28 mouse cellular contexts compared by ENCODE assay signal in the genomic region with DNA sequence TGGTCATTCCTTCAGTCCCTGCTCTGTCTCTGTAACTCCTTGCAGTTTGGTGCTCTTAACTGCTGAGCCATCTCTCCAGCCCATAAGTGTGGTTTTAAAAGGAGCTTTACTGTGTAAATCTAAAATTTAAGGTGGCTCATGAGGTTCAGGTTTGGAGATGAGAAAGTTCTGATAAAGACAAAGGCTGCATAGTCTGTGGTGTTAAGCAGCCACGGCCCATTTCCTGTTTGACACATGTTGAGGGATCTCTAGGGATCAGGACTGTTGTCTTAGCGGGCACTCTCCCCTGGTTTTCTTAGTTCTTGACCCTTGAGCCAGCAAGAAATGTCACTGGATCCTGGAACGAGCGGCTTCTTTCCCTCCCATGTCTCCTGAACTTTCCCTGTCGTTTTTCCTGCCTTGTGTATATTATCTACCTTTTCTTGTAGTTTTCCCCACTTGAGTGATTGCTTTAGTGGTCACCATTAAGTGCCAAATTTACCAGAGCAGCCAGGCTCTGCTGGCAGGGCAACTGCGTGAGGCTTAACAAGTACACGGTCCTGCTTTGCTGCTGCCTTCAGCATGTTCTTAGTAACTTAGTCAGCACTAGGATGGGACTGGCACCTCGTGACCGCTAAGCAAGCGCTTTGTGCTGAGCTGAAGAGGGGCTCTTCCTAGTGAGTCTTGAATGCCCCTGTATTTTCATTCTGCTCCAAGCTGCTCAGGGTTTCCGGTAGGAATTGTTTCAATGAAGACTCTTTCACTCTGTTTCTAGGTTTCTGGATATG. TPM values are rescaled to one million over a fixed set of nuclear protein-coding genes. Genes with fewer than 3 reads are reported as not detected.
DNase-seq lines count a peak whose midpoint lies in the region; ATAC-seq and TF ChIP-seq lines count a peak whose summit lies in the region.
"Had no signal": no experiment of that assay in that cellular context is flagged by ENCODE, and none has a peak within 500 bp of the region (broad histone marks: within the 10 kb centered on the region; RNA-seq: fewer than 3 reads in every experiment).

No protein-coding gene starts in this region.

- H3K4me3 ChIP-seq in kidney, embryonic 14.5 days (ENCODE audit: low read length), result no peak overlapping the region
- no peak overlapping the region for H3K4me3 ChIP-seq in kidney, embryonic 15.5 days (replicated peaks)
- no peak overlapping the region for H3K4me3 ChIP-seq in macrophage (ENCODE audit: inconsistent target)
- H3K4me3 ChIP-seq in forebrain, postnatal 0 days (ENCODE audit: low read depth, low read length), result no peak overlapping the region
- H3K4me3 ChIP-seq: forebrain, embryonic 13.5 days; heart, embryonic 13.5 days; hindbrain, embryonic 12.5 days; neural tube, embryonic 15.5 days had no signal

- peak; percentile 32 for DNase-seq in gastrocnemius, postnatal 14 days
- no peak for DNase-seq in gastrocnemius, adult 18-20 months (ENCODE audit: low spot score)
- peak; percentile 62 for DNase-seq in 416B (ENCODE audit: low read depth)
- no peak for DNase-seq in forebrain, postnatal 0 days
- DNase-seq in testis, postnatal 14 days (ENCODE audit: low spot score), result no peak
- DNase-seq: adrenal gland, postnatal 10 days; B cell, adult 2 months; cerebellum, adult 2 months; cerebellum, postnatal 25 days; heart, postnatal 14 days; kidney, adult 11 months; lung, embryonic 14.5 days; lung, postnatal 36 days; thymus, adult 2 months; thymus, postnatal 4 days had no signal

- intact Hi-C loops in gastrocnemius, postnatal 14 days (cut with DNase I; ENCODE audit: low total_unique reads), result no loop called here

- H3K27ac ChIP-seq in kidney, embryonic 14.5 days (ENCODE audit: low read depth, low read length), result no peak overlapping the region
- H3K27ac ChIP-seq in kidney, embryonic 15.5 days, result no peak overlapping the region
- 0 out of 2 replicates have a peak overlapping the region, but pooled peaks have one; percentile 4 for H3K27ac ChIP-seq in macrophage
- no peak overlapping the region for H3K27ac ChIP-seq in forebrain, postnatal 0 days (ENCODE audit: low read depth, low read length)
- H3K27ac ChIP-seq: forebrain, embryonic 13.5 days; heart, embryonic 13.5 days; hindbrain, embryonic 12.5 days; neural tube, embryonic 15.5 days had no signal

- H3K9ac ChIP-seq in kidney, embryonic 14.5 days (ENCODE audit: low read depth, low read length), result 0 out of 2 replicates have a peak overlapping the region, but pooled peaks have one; percentile 18
- H3K9ac ChIP-seq in kidney, embryonic 15.5 days, result no peak overlapping the region
- no peak overlapping the region for H3K9ac ChIP-seq in forebrain, postnatal 0 days
- H3K9ac ChIP-seq: forebrain, embryonic 13.5 days; heart, embryonic 13.5 days; hindbrain, embryonic 12.5 days; lung, embryonic 14.5 days; neural tube, embryonic 15.5 days had no signal

- H3K9me3 ChIP-seq in kidney, embryonic 14.5 days (ENCODE audit: control insufficient read depth, low read length), result 0 out of 2 replicates have a peak, but pooled peaks cover 4% of the 10 kb centered on the region
- H3K9me3 ChIP-seq in kidney, embryonic 15.5 days (replicated peaks), result no peaks in the 10 kb centered on the region
- no peaks in the 10 kb centered on the region for H3K9me3 ChIP-seq in forebrain, postnatal 0 days (ENCODE audit: low read length)
- H3K9me3 ChIP-seq: forebrain, embryonic 13.5 days; hindbrain, embryonic 12.5 days; neural tube, embryonic 15.5 days had no signal

- 37% methylated on average over 11 of the region's 11 CpGs for WGBS in kidney, embryonic 14.5 days
- 34% methylated on average over 11 of the region's 11 CpGs for WGBS in kidney, embryonic 15.5 days
- 69% methylated on average over 11 of the region's 11 CpGs for WGBS in macrophage (ENCODE audit: missing documents)
- WGBS in forebrain, postnatal 0 days, result 73% methylated on average over 11 of the region's 11 CpGs

- no peaks in the 10 kb centered on the region for H3K36me3 ChIP-seq in kidney, embryonic 14.5 days (ENCODE audit: control insufficient read depth, insufficient read depth, low read length)
- no peaks in the 10 kb centered on the region for H3K36me3 ChIP-seq in kidney, embryonic 15.5 days
- no peaks in the 10 kb centered on the region for H3K36me3 ChIP-seq in macrophage (ENCODE audit: inconsistent target)
- H3K36me3 ChIP-seq in forebrain, postnatal 0 days (ENCODE audit: insufficient read depth), result no peaks in the 10 kb centered on the region
- H3K36me3 ChIP-seq: heart, embryonic 13.5 days; hindbrain, embryonic 12.5 days; neural tube, embryonic 15.5 days had no signal

- H3K4me1 ChIP-seq in kidney, embryonic 14.5 days (ENCODE audit: control insufficient read depth, insufficient read depth, low read length), result no peaks in the 10 kb centered on the region
- peaks cover 6% of the 10 kb centered on the region; the same call in 1 of the 2 replicates for H3K4me1 ChIP-seq in kidney, embryonic 15.5 days
- H3K4me1 ChIP-seq in forebrain, postnatal 0 days (ENCODE audit: insufficient read depth), result no peaks in the 10 kb centered on the region
- H3K4me1 ChIP-seq: forebrain, embryonic 13.5 days; hindbrain, embryonic 12.5 days; neural tube, embryonic 15.5 days had no signal

- H3K79me2 ChIP-seq in macrophage (ENCODE audit: inconsistent target), result no peaks in the 10 kb centered on the region

- no peaks in the 10 kb centered on the region for H3K27me3 ChIP-seq in kidney, embryonic 14.5 days (ENCODE audit: control insufficient read depth, insufficient read depth, low read length)
- H3K27me3 ChIP-seq in kidney, embryonic 15.5 days, result no peaks in the 10 kb centered on the region
- no peaks in the 10 kb centered on the region for H3K27me3 ChIP-seq in forebrain, postnatal 0 days (ENCODE audit: insufficient read depth, low read length)
- H3K27me3 ChIP-seq: forebrain, embryonic 13.5 days; heart, embryonic 13.5 days; hindbrain, embryonic 12.5 days; neural tube, embryonic 15.5 days had no signal

- no peak overlapping the region for H3K4me2 ChIP-seq in kidney, embryonic 14.5 days (replicated peaks; ENCODE audit: low read depth, low read length)
- H3K4me2 ChIP-seq in kidney, embryonic 15.5 days, result no peak overlapping the region
- H3K4me2 ChIP-seq in forebrain, postnatal 0 days (ENCODE audit: low read depth), result no peak overlapping the region
- H3K4me2 ChIP-seq: forebrain, embryonic 13.5 days; heart, embryonic 13.5 days; hindbrain, embryonic 12.5 days; liver, embryonic 11.5 days; lung, embryonic 14.5 days; neural tube, embryonic 15.5 days had no signal

- no peak for ATAC-seq in kidney, embryonic 14.5 days (ENCODE audit: low FRiP score, low TSS enrichment)
- no peak for ATAC-seq in kidney, embryonic 15.5 days (replicated peaks; ENCODE audit: low FRiP score)
- no peak for ATAC-seq in forebrain, postnatal 0 days
- ATAC-seq: activated CD4-positive, CD25-positive, alpha-beta regulatory T cell, adult 4 months; forebrain, embryonic 13.5 days; midbrain, embryonic 16.5 days had no signal

- TF ChIP-seq CTCF in forebrain, postnatal 0 days (IDR thresholded peaks at IDR 0.05; ENCODE audit: low read depth), result no peak

RNA-seq across cellular contexts. Expression of a gene that starts 10.1 kb away (rescaled TPM):
- total RNA-seq in gastrocnemius, postnatal 14 days (2021), result 1 to 10 TPM; 4.9 to 5.4 TPM
- total RNA-seq in gastrocnemius, adult 18-20 months (2021), result 1 to 10 TPM; 3.6 to 3.7 TPM
- 4.7 and 7.9 TPM in 2 replicates for polyA plus RNA-seq in kidney, embryonic 14.5 days (2014; fragmentation: Nextera tagmentation; extraction: Ambion mirVana)
- polyA plus RNA-seq in kidney, embryonic 15.5 days (2015; fragmentation: Nextera tagmentation; extraction: Ambion mirVana), result 7.9 and 8.1 TPM in 2 replicates
- total RNA-seq in macrophage (2018; cell fraction: chromatin; rRNA removed), result 1 to 10 TPM in 25 of 26 experiments, under 1 TPM in 1; 0.55 to 7.5 (median 2.6) TPM
- total RNA-seq in macrophage (2018; cell fraction: cytosol; rRNA removed), result 1 to 10 TPM in 24 of 26 experiments, under 1 TPM in 2; 0.56 to 2.7 (median 1.4) TPM
- 1 to 10 TPM in 22 of 26 experiments, under 1 TPM in 4; 0.54 to 6.5 (median 1.7) TPM for total RNA-seq in macrophage (2018; cell fraction: nucleus; rRNA removed)
- polyA plus RNA-seq in macrophage (2018), result 2.0 to 3.2 TPM (median 2.1 TPM) in 3 replicates
- 6.1 and 6.3 TPM in 2 replicates for total RNA-seq in forebrain, postnatal 0 days (2014; rRNA removed)
- polyA plus RNA-seq in forebrain, postnatal 0 days (2015; fragmentation: Nextera tagmentation; extraction: Ambion mirVana), result 4.2 and 6.7 TPM in 2 replicates

RNA-seq across cellular contexts. Expression of a gene that starts 59.7 kb away (rescaled TPM):
- total RNA-seq in gastrocnemius, postnatal 14 days (2021), result 100 to 1,000 TPM in 1 of 2 experiments, 10 to 100 TPM in 1; 63.1 to 122 TPM
- total RNA-seq in gastrocnemius, adult 18-20 months (2021), result 10 to 100 TPM; 20.6 to 30.0 TPM
- 0.40 and 0.64 TPM in 2 replicates for polyA plus RNA-seq in kidney, embryonic 14.5 days (2014; fragmentation: Nextera tagmentation; extraction: Ambion mirVana)
- polyA plus RNA-seq in kidney, embryonic 15.5 days (2015; fragmentation: Nextera tagmentation; extraction: Ambion mirVana), result 0.66 and 1.1 TPM in 2 replicates
- not detected for total RNA-seq in macrophage (2018; cell fraction: chromatin; rRNA removed)
- not detected for total RNA-seq in macrophage (2018; cell fraction: cytosol; rRNA removed)
- total RNA-seq in macrophage (2018; cell fraction: nucleus; rRNA removed), result not detected
- polyA plus RNA-seq in macrophage (2018), result not detected in 3 replicates
- 0.14 and 0.46 TPM in 2 replicates for total RNA-seq in forebrain, postnatal 0 days (2014; rRNA removed)
- polyA plus RNA-seq in forebrain, postnatal 0 days (2015; fragmentation: Nextera tagmentation; extraction: Ambion mirVana), result 0.09 and 0.16 TPM in 2 replicates
- total RNA-seq: granulocyte monocyte progenitor cell, adult 5-6 weeks; layer of hippocampus, adult 18-20 months; megakaryocyte-erythroid progenitor cell, adult 5-6 weeks had no signal
- polyA plus RNA-seq: activated CD4-positive, CD25-positive, alpha-beta regulatory T cell, adult 4 months; heart, embryonic 13.5 days; lung, embryonic 14.5 days had no signal

Comparison
In these comparisons a context has a peak if more than half of its experiments do, and no peak if none do; other contexts are left out.
1. DNase-seq: peak in gastrocnemius, postnatal 14 days (single experiment) and 416B (single experiment); none in gastrocnemius, adult 18-20 months (single experiment), forebrain, postnatal 0 days (single experiment) and testis, postnatal 14 days (single experiment).